Mouse (Mus musculus) forebrain, embryonic 16.5 days (tissue): ENCODE data around the gene Kmt2d. TPM values are rescaled to one million over a fixed set of nuclear protein-coding genes. Genes with fewer than 3 reads are reported as not detected.

Source experiments
- ATAC-seq: fragments of 200-750 bp; cut with Nextera tagmentation; 2 replicates; pipeline ENCODE4 v1.8.0; 2017; ENCODE audit warnings: mild to moderate bottlenecking, moderate library complexity
- H3K27ac ChIP-seq: fragments of 300-500 bp; sonication (generic); 2 replicates; pipeline ENCODE4 v1.5.1; 2014; ENCODE audit warnings: low read length, control low read depth
- H3K27me3 ChIP-seq: fragments of 300-500 bp; sonication (generic); replicated peaks from 2 replicates; pipeline ENCODE4 v1.6.1; 2014; ENCODE audit warnings: low read length; ENCODE audit not compliant: control insufficient read depth, insufficient read depth
- H3K36me3 ChIP-seq: fragments of 300-500 bp; sonication (generic); 2 replicates; pipeline ENCODE4 v1.6.1; 2014; ENCODE audit not compliant: control insufficient read depth, insufficient read depth
- H3K4me1 ChIP-seq: fragments of 300-500 bp; sonication (generic); replicated peaks from 2 replicates; pipeline ENCODE4 v1.6.1; 2014; ENCODE audit warnings: low read length; ENCODE audit not compliant: control insufficient read depth, insufficient read depth
- H3K4me2 ChIP-seq: fragments of 300-500 bp; sonication (generic); 2 replicates; pipeline ENCODE4 v1.6.1; 2014; ENCODE audit warnings: mild to moderate bottlenecking, low read length, control low read depth
- H3K4me3 ChIP-seq: fragments of 300-500 bp; sonication (generic); replicated peaks from 2 replicates; pipeline ENCODE4 v1.5.1; 2014; ENCODE audit warnings: mild to moderate bottlenecking, low read length, control low read depth
- H3K9ac ChIP-seq: fragments of 300-500 bp; sonication (generic); replicated peaks from 2 replicates; pipeline ENCODE4 v1.6.1; 2014; ENCODE audit warnings: low read depth, low read length, control low read depth
- H3K9me3 ChIP-seq: fragments of 300-500 bp; sonication (generic); 2 replicates; pipeline ENCODE4 v1.6.1; 2016; ENCODE audit warnings: low read length; ENCODE audit not compliant: control insufficient read depth
- WGBS: fragments of 180-500 bp; shearing (Covaris S2); extraction: QIAGEN DNeasy Blood & Tissue Kit; methylation state at CpG from one replicate; pipeline ENCODE4 v1.1.7; 2014; 5-methylcytosine and 5-hydroxymethylcytosine counted together
- polyA plus RNA-seq: library from polyadenylated mRNA; unstranded; fragments of >200 nt; fragmentation: Nextera tagmentation; extraction: Ambion mirVana; gene quantifications from 2 replicates; pipeline ENCODE4 v1.2.1, GENCODE M21; 2015

The Kmt2d gene
- polyA plus RNA-seq, 1 experiment from 2014 or later: 12.8 TPM

- Histone ChIP-seq H3K9ac (no peak overlapping the region), H3K4me1 (peaks cover 21% of the 10 kb centered on the region), H3K4me2 (no peak overlapping the region), H3K4me3 (no peak overlapping the region), H3K9me3 (no peaks in the 10 kb centered on the region), H3K36me3 (no peaks in the 10 kb centered on the region), H3K27ac (no peak overlapping the region), H3K27me3 (peaks cover 38% of the 10 kb centered on the region)
- 42% methylated on average over 6 of the region's 6 CpGs for WGBS
- ATAC-seq: peak; percentile 79
These were observed 21.1 kb upstream of the Kmt2d start for GRCm38 (mm10) chr15:98891907-98892606.

- WGBS: 11% methylated on average over 19 of the region's 19 CpGs
- no peaks in the 10 kb centered on the region for H3K36me3 ChIP-seq
- no peak for ATAC-seq
- peaks cover 21% of the 10 kb centered on the region for H3K4me1 ChIP-seq
- H3K27ac ChIP-seq: no peak overlapping the region
- no peaks in the 10 kb centered on the region for H3K9me3 ChIP-seq
- H3K9ac ChIP-seq: no peak overlapping the region
- peak overlapping the region; percentile 3; the same call in 1 of the 2 replicates for H3K4me2 ChIP-seq
- peaks cover 32% of the 10 kb centered on the region for H3K27me3 ChIP-seq
- no peak overlapping the region for H3K4me3 ChIP-seq
These were observed 20.3 kb upstream of the Kmt2d start for GRCm38 (mm10) chr15:98891198-98891742.

- Histone ChIP-seq H3K4me3 (no peak overlapping the region), H3K36me3 (no peaks in the 10 kb centered on the region), H3K27me3 (0 out of 2 replicates have a peak, but pooled peaks cover 2% of the 10 kb centered on the region), H3K4me1 (no peaks in the 10 kb centered on the region), H3K27ac (no peak overlapping the region), H3K9ac (no peak overlapping the region), H3K4me2 (no peak overlapping the region), H3K9me3 (no peaks in the 10 kb centered on the region)
- ATAC-seq: no peak
- 73% methylated on average over 7 of the region's 7 CpGs for WGBS
These were observed 16.5 kb upstream of the Kmt2d start for GRCm38 (mm10) chr15:98887526-98887925.

- Histone ChIP-seq H3K4me3 (no peak overlapping the region), H3K4me1 (no peaks in the 10 kb centered on the region; the same call in 1 of the 2 replicates), H3K27me3 (0 out of 2 replicates have a peak, but pooled peaks cover 2% of the 10 kb centered on the region), H3K36me3 (no peaks in the 10 kb centered on the region), H3K27ac (no peak overlapping the region), H3K9me3 (no peaks in the 10 kb centered on the region), H3K9ac (no peak overlapping the region), H3K4me2 (no peak overlapping the region)
- no peak for ATAC-seq
- WGBS: 64% methylated on average over 8 of the region's 8 CpGs
These were observed 15.8 kb upstream of the Kmt2d start for GRCm38 (mm10) chr15:98886667-98887387.

- Histone ChIP-seq H3K36me3 (no peaks in the 10 kb centered on the region), H3K9me3 (no peaks in the 10 kb centered on the region), H3K4me3 (no peak overlapping the region), H3K27ac (no peak overlapping the region), H3K9ac (no peak overlapping the region), H3K27me3 (no peaks in the 10 kb centered on the region), H3K4me2 (no peak overlapping the region), H3K4me1 (peaks cover 16% of the 10 kb centered on the region)
- no peak for ATAC-seq
- 69% methylated on average over 1 of the region's 1 CpGs for WGBS
These were observed 13.1 kb upstream of the Kmt2d start for GRCm38 (mm10) chr15:98884106-98884505.

GRCm38 (mm10) chr15:98883661-98884060, 12.7 kb upstream of the Kmt2d start:
- Histone ChIP-seq H3K36me3 (no peaks in the 10 kb centered on the region), H3K9me3 (no peaks in the 10 kb centered on the region), H3K4me1 (peaks cover 18% of the 10 kb centered on the region), H3K4me2 (no peak overlapping the region), H3K27ac (no peak overlapping the region), H3K9ac (no peak overlapping the region), H3K4me3 (no peak overlapping the region), H3K27me3 (no peaks in the 10 kb centered on the region)
- no peak for ATAC-seq

GRCm38 (mm10) chr15:98881656-98882008, 10.6 kb upstream of the Kmt2d start:
- H3K4me1 ChIP-seq: peaks cover 18% of the 10 kb centered on the region
- H3K4me2 ChIP-seq: peak overlapping the region; percentile 82
- H3K9me3 ChIP-seq: no peaks in the 10 kb centered on the region
- 2% methylated on average over 5 of the region's 5 CpGs for WGBS
- peak overlapping the region; percentile 42; the same call in 1 of the 2 replicates for H3K9ac ChIP-seq
- H3K4me3 ChIP-seq: peak overlapping the region; percentile 88
- H3K36me3 ChIP-seq: no peaks in the 10 kb centered on the region
- ATAC-seq: peak; percentile 43
- no peaks in the 10 kb centered on the region for H3K27me3 ChIP-seq
- peak overlapping the region; percentile 88 for H3K27ac ChIP-seq

GRCm38 (mm10) chr15:98880978-98881655, 10.1 kb upstream of the Kmt2d start:
- Histone ChIP-seq H3K27me3 (no peaks in the 10 kb centered on the region), H3K27ac (peak overlapping the region; percentile 88), H3K4me2 (peak overlapping the region; percentile 82), H3K9me3 (no peaks in the 10 kb centered on the region), H3K9ac (peak overlapping the region; percentile 85), H3K36me3 (no peaks in the 10 kb centered on the region), H3K4me1 (peaks cover 18% of the 10 kb centered on the region), H3K4me3 (peak overlapping the region; percentile 88)
- peak; percentile 98 for ATAC-seq
- WGBS: under 1% methylated on average over 48 of the region's 48 CpGs

GRCm38 (mm10) chr15:98877331-98877730, 6.3 kb upstream of the Kmt2d start:
- 16% methylated on average over 3 of the region's 3 CpGs for WGBS
- no peak overlapping the region for H3K27ac ChIP-seq
- no peaks in the 10 kb centered on the region for H3K9me3 ChIP-seq
- no peak overlapping the region for H3K4me2 ChIP-seq
- H3K27me3 ChIP-seq: no peaks in the 10 kb centered on the region
- no peak overlapping the region for H3K4me3 ChIP-seq
- no peak overlapping the region for H3K9ac ChIP-seq
- no peaks in the 10 kb centered on the region for H3K36me3 ChIP-seq
- peaks cover 22% of the 10 kb centered on the region for H3K4me1 ChIP-seq
- no peak for ATAC-seq
